Mouse (Mus musculus): ENCODE results near the gene Thsd4. TPM values are rescaled to one million over a fixed set of nuclear protein-coding genes. Genes with fewer than 3 reads are reported as not detected.

The Thsd4 gene
- polyA plus RNA-seq, 1 experiment from 2014 or later: 3.0 TPM

DNA sequence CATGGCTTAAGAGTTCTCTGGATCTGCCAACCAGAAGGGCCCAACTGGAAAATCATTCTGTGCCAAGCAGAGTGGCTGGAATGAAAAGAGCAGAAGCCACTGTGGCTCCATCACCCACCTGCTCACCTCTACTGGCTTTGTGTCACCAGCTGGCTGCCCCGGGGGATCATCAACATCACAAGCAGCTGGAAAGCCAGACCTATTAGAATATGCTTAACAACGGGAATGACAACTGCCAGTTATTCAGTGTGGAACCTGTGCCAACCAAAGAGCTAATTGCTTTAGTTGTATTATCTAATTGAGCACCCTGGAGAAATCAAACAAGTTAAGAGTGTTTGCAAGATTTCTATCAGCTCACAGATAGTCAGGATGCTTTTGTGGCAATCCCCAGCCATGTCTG, 87.8 kb downstream of the Thsd4 start:
- H3K36me3 ChIP-seq (replicated peaks; ENCODE audit: control insufficient read depth, insufficient read depth, low read depth, low read length): no peaks in the 10 kb centered on the region
- no peak overlapping the region for H3K27ac ChIP-seq (replicated peaks; ENCODE audit: low read depth, low read length)
- no peak overlapping the region for H3K4me2 ChIP-seq (ENCODE audit: low read depth, low read length)
- no peak overlapping the region for H3K4me3 ChIP-seq (ENCODE audit: low read depth, low read length)
- no peaks in the 10 kb centered on the region for H3K4me1 ChIP-seq (ENCODE audit: control insufficient read depth, insufficient read depth, low read length)
- 38% methylated on average over 2 of the region's 2 CpGs for WGBS
- no peaks in the 10 kb centered on the region for H3K9me3 ChIP-seq (replicated peaks; ENCODE audit: control insufficient read depth, low read length)
- ATAC-seq (replicated peaks; ENCODE audit: insufficient number of reproducible peaks, low FRiP score, low TSS enrichment, low read depth) (no peak), DNase-seq (ENCODE audit: low spot score) (no peak)
- no peaks in the 10 kb centered on the region for H3K27me3 ChIP-seq (ENCODE audit: control insufficient read depth, insufficient read depth, low read length)
- no peak overlapping the region for H3K9ac ChIP-seq (replicated peaks; ENCODE audit: low read length)

- DNase-seq (ENCODE audit: low spot score) (no peak), ATAC-seq (replicated peaks; ENCODE audit: insufficient number of reproducible peaks, low FRiP score, low TSS enrichment, low read depth) (no peak)
- H3K36me3 ChIP-seq (replicated peaks; ENCODE audit: control insufficient read depth, insufficient read depth, low read depth, low read length): no peaks in the 10 kb centered on the region
- H3K9me3 ChIP-seq (replicated peaks; ENCODE audit: control insufficient read depth, low read length): no peaks in the 10 kb centered on the region
- WGBS: 74% methylated on average over 4 of the region's 4 CpGs
- no peak overlapping the region for H3K4me3 ChIP-seq (ENCODE audit: low read depth, low read length)
- no peaks in the 10 kb centered on the region for H3K4me1 ChIP-seq (ENCODE audit: control insufficient read depth, insufficient read depth, low read length)
- H3K4me2 ChIP-seq (ENCODE audit: low read depth, low read length): no peak overlapping the region
- no peak overlapping the region for H3K27ac ChIP-seq (replicated peaks; ENCODE audit: low read depth, low read length)
- no peak overlapping the region for H3K9ac ChIP-seq (replicated peaks; ENCODE audit: low read length)
- no peaks in the 10 kb centered on the region for H3K27me3 ChIP-seq (ENCODE audit: control insufficient read depth, insufficient read depth, low read length)
Observed at GRCm38 (mm10) chr9:60431924-60432323, 89.9 kb downstream of the Thsd4 start.

GRCm38 (mm10) chr9:60430017-60430416, 91.8 kb downstream of the Thsd4 start:
- Histone ChIP-seq H3K36me3 (replicated peaks; ENCODE audit: control insufficient read depth, insufficient read depth, low read depth, low read length) (no peaks in the 10 kb centered on the region), H3K9me3 (replicated peaks; ENCODE audit: control insufficient read depth, low read length) (no peaks in the 10 kb centered on the region), H3K4me1 (ENCODE audit: control insufficient read depth, insufficient read depth, low read length) (no peaks in the 10 kb centered on the region), H3K9ac (replicated peaks; ENCODE audit: low read length) (no peak overlapping the region), H3K4me2 (ENCODE audit: low read depth, low read length) (no peak overlapping the region), H3K27ac (replicated peaks; ENCODE audit: low read depth, low read length) (no peak overlapping the region), H3K27me3 (ENCODE audit: control insufficient read depth, insufficient read depth, low read length) (no peaks in the 10 kb centered on the region), H3K4me3 (ENCODE audit: low read depth, low read length) (no peak overlapping the region)
- WGBS: 77% methylated on average over 4 of the region's 4 CpGs
- ATAC-seq (replicated peaks; ENCODE audit: insufficient number of reproducible peaks, low FRiP score, low TSS enrichment, low read depth): no peak
- DNase-seq (ENCODE audit: low spot score): no peak

- H3K4me2 ChIP-seq (ENCODE audit: low read depth, low read length): no peak overlapping the region
- no peaks in the 10 kb centered on the region for H3K36me3 ChIP-seq (replicated peaks; ENCODE audit: control insufficient read depth, insufficient read depth, low read depth, low read length)
- H3K27ac ChIP-seq (replicated peaks; ENCODE audit: low read depth, low read length): no peak overlapping the region
- no peaks in the 10 kb centered on the region for H3K27me3 ChIP-seq (ENCODE audit: control insufficient read depth, insufficient read depth, low read length)
- no peaks in the 10 kb centered on the region for H3K9me3 ChIP-seq (replicated peaks; ENCODE audit: control insufficient read depth, low read length)
- peaks cover 2% of the 10 kb centered on the region; the same call in 1 of the 2 replicates for H3K4me1 ChIP-seq (ENCODE audit: control insufficient read depth, insufficient read depth, low read length)
- ATAC-seq (replicated peaks; ENCODE audit: insufficient number of reproducible peaks, low FRiP score, low TSS enrichment, low read depth) (no peak), DNase-seq (ENCODE audit: low spot score) (peak; percentile 39)
- WGBS: 23% methylated on average over 4 of the region's 4 CpGs
- no peak overlapping the region for H3K9ac ChIP-seq (replicated peaks; ENCODE audit: low read length)
- H3K4me3 ChIP-seq (ENCODE audit: low read depth, low read length): no peak overlapping the region
Observed at GRCm38 (mm10) chr9:60414076-60414755, 107.6 kb downstream of the Thsd4 start.

GRCm38 (mm10) chr9:60410872-60411635, 110.8 kb downstream of the Thsd4 start:
- H3K27ac ChIP-seq (replicated peaks; ENCODE audit: low read depth, low read length): no peak overlapping the region
- 56% methylated on average over 17 of the region's 17 CpGs for WGBS
- H3K4me3 ChIP-seq (ENCODE audit: low read depth, low read length): no peak overlapping the region

DNA sequence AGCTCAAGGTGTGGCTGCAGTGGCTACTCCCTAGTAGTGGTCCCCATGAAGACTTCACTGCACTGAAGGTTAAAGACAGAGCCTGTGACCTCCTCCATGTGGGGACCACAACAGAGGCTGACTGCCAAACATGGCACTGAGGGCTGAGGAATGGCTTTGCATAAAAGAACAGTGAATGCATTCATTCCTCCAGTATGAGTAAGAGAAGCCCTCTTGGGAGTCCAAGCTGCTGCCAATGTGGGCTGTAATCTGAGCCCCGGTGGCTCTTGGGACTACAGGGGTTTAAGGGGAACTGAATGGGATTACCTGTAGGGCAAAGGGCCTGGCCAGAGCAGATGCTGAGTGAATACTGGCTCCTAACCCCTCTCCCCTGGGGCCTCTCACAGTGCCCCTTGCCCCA, 114.5 kb downstream of the Thsd4 start:
- 3% methylated on average over 1 of the region's 1 CpGs for WGBS
- peak; percentile 65 for DNase-seq (ENCODE audit: low spot score)
- Histone ChIP-seq H3K4me3 (ENCODE audit: low read depth, low read length) (no peak overlapping the region), H3K27ac (replicated peaks; ENCODE audit: low read depth, low read length) (no peak overlapping the region), H3K4me1 (ENCODE audit: control insufficient read depth, insufficient read depth, low read length) (peaks cover 3% of the 10 kb centered on the region), H3K36me3 (replicated peaks; ENCODE audit: control insufficient read depth, insufficient read depth, low read depth, low read length) (no peaks in the 10 kb centered on the region), H3K9me3 (replicated peaks; ENCODE audit: control insufficient read depth, low read length) (no peaks in the 10 kb centered on the region), H3K9ac (replicated peaks; ENCODE audit: low read length) (no peak overlapping the region), H3K27me3 (ENCODE audit: control insufficient read depth, insufficient read depth, low read length) (no peaks in the 10 kb centered on the region), H3K4me2 (ENCODE audit: low read depth, low read length) (no peak overlapping the region)
- no peak for ATAC-seq (replicated peaks; ENCODE audit: insufficient number of reproducible peaks, low FRiP score, low TSS enrichment, low read depth)

More at GRCm38 (mm10) chr9:60410872-60411635, 110.8 kb downstream of the Thsd4 start:
- Histone ChIP-seq H3K36me3 (replicated peaks; ENCODE audit: control insufficient read depth, insufficient read depth, low read depth, low read length) (no peaks in the 10 kb centered on the region), H3K9ac (replicated peaks; ENCODE audit: low read length) (no peak overlapping the region), H3K4me2 (ENCODE audit: low read depth, low read length) (no peak overlapping the region), H3K4me1 (ENCODE audit: control insufficient read depth, insufficient read depth, low read length) (peaks cover 5% of the 10 kb centered on the region), H3K27me3 (ENCODE audit: control insufficient read depth, insufficient read depth, low read length) (no peaks in the 10 kb centered on the region), H3K9me3 (replicated peaks; ENCODE audit: control insufficient read depth, low read length) (no peaks in the 10 kb centered on the region)
- ATAC-seq (replicated peaks; ENCODE audit: insufficient number of reproducible peaks, low FRiP score, low TSS enrichment, low read depth): no peak
- peak; percentile 61 for DNase-seq (ENCODE audit: low spot score)

DNA sequence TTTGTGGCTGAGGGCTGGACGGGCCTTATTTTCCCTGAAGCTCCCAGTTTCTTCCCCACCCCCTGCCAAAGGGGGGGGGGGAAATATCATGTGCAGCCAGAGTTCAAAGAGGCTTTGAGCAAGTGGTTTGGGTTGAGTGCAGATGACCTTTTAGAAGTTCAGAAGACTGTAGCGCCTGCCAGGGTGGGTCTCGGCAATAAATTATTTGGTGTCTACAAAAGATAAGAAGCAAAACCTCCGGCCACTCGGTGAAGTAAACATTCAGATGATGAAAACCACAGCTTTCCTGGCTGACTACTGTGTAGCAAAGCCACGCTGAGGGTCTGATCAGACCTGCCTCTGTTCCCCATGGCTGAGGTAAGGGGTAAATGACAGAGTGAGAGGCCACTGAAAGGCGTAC, 116.1 kb downstream of the Thsd4 start:
- Histone ChIP-seq H3K36me3 (replicated peaks; ENCODE audit: control insufficient read depth, insufficient read depth, low read depth, low read length) (no peaks in the 10 kb centered on the region), H3K27ac (replicated peaks; ENCODE audit: low read depth, low read length) (no peak overlapping the region), H3K9me3 (replicated peaks; ENCODE audit: control insufficient read depth, low read length) (no peaks in the 10 kb centered on the region), H3K27me3 (ENCODE audit: control insufficient read depth, insufficient read depth, low read length) (no peaks in the 10 kb centered on the region), H3K4me1 (ENCODE audit: control insufficient read depth, insufficient read depth, low read length) (peaks cover 3% of the 10 kb centered on the region), H3K9ac (replicated peaks; ENCODE audit: low read length) (no peak overlapping the region), H3K4me2 (ENCODE audit: low read depth, low read length) (no peak overlapping the region), H3K4me3 (ENCODE audit: low read depth, low read length) (no peak overlapping the region)
- no peak for DNase-seq (ENCODE audit: low spot score)
- no peak for ATAC-seq (replicated peaks; ENCODE audit: insufficient number of reproducible peaks, low FRiP score, low TSS enrichment, low read depth)
- 44% methylated on average over 7 of the region's 7 CpGs for WGBS

DNA sequence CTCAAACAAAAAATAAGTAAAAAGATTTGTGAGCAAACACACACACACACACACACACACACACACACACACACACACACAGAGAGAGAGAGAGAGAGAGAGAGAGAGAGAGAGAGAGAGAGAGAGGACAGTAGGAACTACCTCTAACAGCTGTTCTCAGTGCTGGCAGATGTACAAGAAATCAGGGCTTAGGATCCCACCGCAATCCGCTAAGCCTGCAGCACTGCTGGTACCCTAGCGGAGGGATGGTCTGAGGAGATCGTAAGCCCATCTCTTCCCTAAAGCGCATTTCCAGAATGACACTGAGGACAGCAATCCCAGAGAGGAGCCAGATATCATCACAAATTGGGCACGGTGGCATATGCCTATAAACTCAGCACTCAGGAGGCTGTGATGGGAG, 119.2 kb downstream of the Thsd4 start:
- H3K4me1 ChIP-seq (ENCODE audit: control insufficient read depth, insufficient read depth, low read length): peaks cover 3% of the 10 kb centered on the region
- H3K4me2 ChIP-seq (ENCODE audit: low read depth, low read length): no peak overlapping the region
- H3K9ac ChIP-seq (replicated peaks; ENCODE audit: low read length): no peak overlapping the region
- no peaks in the 10 kb centered on the region for H3K9me3 ChIP-seq (replicated peaks; ENCODE audit: control insufficient read depth, low read length)
- no peak for ATAC-seq (replicated peaks; ENCODE audit: insufficient number of reproducible peaks, low FRiP score, low TSS enrichment, low read depth)
- no peaks in the 10 kb centered on the region for H3K27me3 ChIP-seq (ENCODE audit: control insufficient read depth, insufficient read depth, low read length)
- no peaks in the 10 kb centered on the region for H3K36me3 ChIP-seq (replicated peaks; ENCODE audit: control insufficient read depth, insufficient read depth, low read depth, low read length)
- WGBS: 91% methylated on average over 6 of the region's 6 CpGs
- no peak for DNase-seq (ENCODE audit: low spot score)
- H3K27ac ChIP-seq (replicated peaks; ENCODE audit: low read depth, low read length): no peak overlapping the region
- H3K4me3 ChIP-seq (ENCODE audit: low read depth, low read length): no peak overlapping the region
